Mouse (Mus musculus): ENCODE measurements around the gene Olfr1305. TPM values are rescaled to one million over a fixed set of nuclear protein-coding genes. Genes with fewer than 3 reads are reported as not detected.

Olfr1305 gene
- not detected for total RNA-seq (2021)
- long read RNA-seq, experiment 1 = 0 reads
- long read RNA-seq, experiment 2 = 0 reads

DNA sequence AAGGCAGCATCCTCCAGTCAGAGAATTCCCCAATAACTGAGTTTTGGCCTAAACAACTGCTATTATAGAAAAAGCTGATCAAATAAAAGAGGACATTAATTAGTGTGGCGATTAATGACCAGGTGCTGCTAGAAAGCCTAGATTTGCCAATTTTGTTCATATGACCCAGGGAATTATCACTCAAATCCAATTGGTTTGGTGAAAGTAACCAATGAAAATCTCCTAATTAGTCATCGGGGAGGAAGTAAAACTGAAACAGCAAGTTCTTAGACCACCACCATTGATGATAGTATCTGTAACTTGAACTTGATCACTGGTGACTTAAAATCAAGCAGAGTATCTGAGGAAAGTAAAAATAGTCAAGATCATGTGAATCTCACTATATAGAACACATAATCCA, at the start of gene Olfr1305:
Olfr1305 (minus strand) TSS at position 101 of the 400 bp plus-strand sequence.
- no peak for DNase-seq

DNA sequence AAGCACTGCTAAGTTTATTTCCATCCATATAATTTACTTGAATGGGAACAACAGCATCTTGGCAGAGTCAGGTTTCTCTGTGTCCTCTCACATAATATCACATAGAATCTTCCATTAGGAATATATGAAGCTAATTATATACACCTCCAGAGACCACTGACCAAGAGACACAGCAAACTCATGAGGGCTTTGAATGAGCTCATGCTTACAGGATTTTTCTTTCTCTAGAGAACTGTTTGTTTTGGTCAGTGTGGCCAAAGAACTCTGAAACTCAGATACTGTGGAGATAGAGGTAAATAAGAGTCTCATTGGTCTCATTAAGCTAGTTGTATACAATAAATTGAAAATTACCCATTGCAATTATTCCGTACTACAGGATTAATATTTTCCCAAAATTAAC, 39.2 kb upstream of the Olfr1305 start, which contains the start of gene Olfr1306:
Olfr1306 (minus strand) TSS at position 101 of the 400 bp plus-strand sequence.
- no peak for DNase-seq

DNA sequence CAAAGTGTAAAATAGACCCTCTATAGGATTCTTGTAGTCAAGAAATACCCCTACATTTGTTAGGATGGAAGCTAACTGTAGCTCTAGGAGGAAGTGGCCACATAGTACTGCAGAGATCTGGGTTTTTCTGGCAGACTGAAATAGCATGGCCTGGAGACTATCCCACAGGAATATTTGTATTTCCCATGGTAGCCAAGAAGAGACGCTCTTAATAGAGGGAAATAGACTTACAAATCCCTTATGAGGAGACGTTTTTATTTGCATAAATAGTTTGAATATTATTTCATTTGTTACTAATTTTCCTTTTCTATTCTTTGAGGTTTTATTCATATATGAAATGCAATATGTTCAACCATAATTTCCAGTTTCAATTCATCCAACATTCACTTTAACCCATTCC, 56.7 kb downstream of the Olfr1305 start, which contains the start of gene Olfr1303:
Olfr1303 (minus strand) TSS at position 101 of the 400 bp plus-strand sequence.
- no peak for DNase-seq

Other genes with a start within 250 kb of the Olfr1305 start
- not detected for gene Olfr1298, start 227.9 kb downstream of the Olfr1305 start, total RNA-seq (2021)
- not detected for gene Olfr1299, start 215.7 kb downstream of the Olfr1305 start, total RNA-seq (2021)
- gene Olfr1301, start 126.1 kb downstream of the Olfr1305 start, total RNA-seq (2021) = not detected
- gene Olfr1302, start 99.7 kb downstream of the Olfr1305 start, total RNA-seq (2021) = not detected
- not detected for gene Olfr1303, start 56.8 kb downstream of the Olfr1305 start, total RNA-seq (2021)
- not detected for gene Olfr1306, start 39.1 kb upstream of the Olfr1305 start, total RNA-seq (2021)
- gene Olfr1307, start 72.3 kb upstream of the Olfr1305 start, total RNA-seq (2021) = under 1 TPM in 1 of 2 experiments, not detected in 1; 0.03 TPM
- not detected for gene Olfr1308, start 87.8 kb upstream of the Olfr1305 start, total RNA-seq (2021)
- gene Olfr1309, start 113.1 kb upstream of the Olfr1305 start, total RNA-seq (2021) = not detected
- gene Olfr1310, start 135.6 kb upstream of the Olfr1305 start, total RNA-seq (2021) = not detected
- gene Olfr1311, start 147.3 kb upstream of the Olfr1305 start, total RNA-seq (2021) = not detected
- not detected for gene Olfr1312, start 173.1 kb upstream of the Olfr1305 start, total RNA-seq (2021)
- gene Olfr1313, start 200.7 kb upstream of the Olfr1305 start, total RNA-seq (2021) = not detected
- not detected for gene Olfr1314, start 219.6 kb upstream of the Olfr1305 start, total RNA-seq (2021)
- gene Olfr1315-ps1, start 238.3 kb upstream of the Olfr1305 start, total RNA-seq (2021) = not detected

All from adrenal gland, postnatal 10 days (tissue).